In genomic region chr4:87700508-87700907, GRCm38 (mm10) we compare ENCODE assay signal across 17 mouse cellular contexts.
DNase-seq lines count a peak whose midpoint lies in the region; ATAC-seq lines count a peak whose summit lies in the region.
"Had no signal": no experiment of that assay in that cellular context is flagged by ENCODE, and none has a peak within 500 bp of the region (broad histone marks: within the 10 kb centered on the region; RNA-seq: fewer than 3 reads in every experiment).

No protein-coding gene starts in this region.

- no peak for DNase-seq in layer of hippocampus, postnatal 14 days (ENCODE audit: low spot score in 2 of 2)
- DNase-seq in thymus, postnatal 4 days, result no peak
- DNase-seq in kidney, postnatal 14 days, result no peak
- DNase-seq: adrenal gland, adult 2 months; adrenal gland, postnatal 10 days; adrenal gland, postnatal 25 days; cerebellum, adult 11 months; cerebellum, adult 18-20 months; cerebellum, adult 8-10 months; cerebellum, postnatal 10 days; cerebellum, postnatal 25 days; embryo, embryonic 11 days had no signal

- peak; percentile 52 for ATAC-seq in common myeloid progenitor, adult 5-6 weeks (replicated peaks; ENCODE audit: low read depth, poor library complexity, severe bottlenecking)
- peak; percentile 78 for ATAC-seq in granulocyte monocyte progenitor cell, adult 5-6 weeks (replicated peaks; ENCODE audit: poor library complexity, severe bottlenecking)
- ATAC-seq in megakaryocyte, adult 5-6 weeks (ENCODE audit: poor library complexity, severe bottlenecking), result peak; percentile 68
- ATAC-seq: forebrain, embryonic 14.5 days; forebrain, embryonic 16.5 days had no signal
